Mouse (Mus musculus) CD4-positive, CD25-positive, alpha-beta regulatory T cell, adult 4 months (primary cell): ENCODE results near the gene Slc1a4. TPM values are rescaled to one million over a fixed set of nuclear protein-coding genes. Genes with fewer than 3 reads are reported as not detected.

Experiments used
- ATAC-seq: one replicate; pipeline ENCODE4 v1.8.0; 2017
- polyA plus RNA-seq, 2 experiments: library from polyadenylated mRNA; unstranded; fragments of 100-300 nt; shearing (Covaris generic); gene quantifications; one replicate each; pipeline ENCODE4 v1.2.1; 2017

Gene Slc1a4
- polyA plus RNA-seq, 2 experiments from 2014 or later = 0.13 to 0.70 TPM

- ATAC-seq = no peak
Observed at GRCm38 (mm10) chr11:20325073-20325694, 7.3 kb downstream of the Slc1a4 start.

- no peak for ATAC-seq
Observed at GRCm38 (mm10) chr11:20324006-20324405, 8.5 kb downstream of the Slc1a4 start.

GRCm38 (mm10) chr11:20322366-20322765 is 10.1 kb downstream of the Slc1a4 start:
- no peak for ATAC-seq

GRCm38 (mm10) chr11:20320661-20321060 is 11.9 kb downstream of the Slc1a4 start:
- ATAC-seq = no peak

- ATAC-seq = no peak
Observed at GRCm38 (mm10) chr11:20318659-20319454, 13.7 kb downstream of the Slc1a4 start.

- no peak for ATAC-seq
Observed at GRCm38 (mm10) chr11:20313576-20313975, 18.9 kb downstream of the Slc1a4 start.

GRCm38 (mm10) chr11:20309044-20309443 is 23.5 kb downstream of the Slc1a4 start:
- no peak for ATAC-seq

GRCm38 (mm10) chr11:20307409-20307808 is 25.1 kb downstream of the Slc1a4 start:
- ATAC-seq = no peak

GRCm38 (mm10) chr11:20305641-20306040 is 26.9 kb downstream of the Slc1a4 start:
- no peak for ATAC-seq

- no peak for ATAC-seq
Observed at GRCm38 (mm10) chr11:20304341-20304740, 28.2 kb downstream of the Slc1a4 start.

GRCm38 (mm10) chr11:20301332-20301731 is 31.2 kb downstream of the Slc1a4 start:
- ATAC-seq = peak; percentile 74

GRCm38 (mm10) chr11:20300850-20301249 is 31.7 kb downstream of the Slc1a4 start:
- no peak for ATAC-seq

- ATAC-seq = no peak
Observed at GRCm38 (mm10) chr11:20299900-20300299, 32.6 kb downstream of the Slc1a4 start.

- ATAC-seq = no peak
Observed at GRCm38 (mm10) chr11:20284463-20284862, 48.0 kb downstream of the Slc1a4 start.

GRCm38 (mm10) chr11:20282601-20283219 is 49.8 kb downstream of the Slc1a4 start:
- ATAC-seq = peak; percentile 92

- ATAC-seq = no peak
Observed at GRCm38 (mm10) chr11:20280982-20281381, 51.5 kb downstream of the Slc1a4 start.

GRCm38 (mm10) chr11:20278702-20279101 is 53.8 kb downstream of the Slc1a4 start:
- no peak for ATAC-seq

- ATAC-seq = no peak
Observed at GRCm38 (mm10) chr11:20277106-20277505, 55.4 kb downstream of the Slc1a4 start.

GRCm38 (mm10) chr11:20275974-20276373 is 56.5 kb downstream of the Slc1a4 start:
- no peak for ATAC-seq

GRCm38 (mm10) chr11:20269885-20270284 is 62.6 kb downstream of the Slc1a4 start:
- no peak for ATAC-seq

GRCm38 (mm10) chr11:20262628-20263380 is 69.7 kb downstream of the Slc1a4 start:
- peak; percentile 74 for ATAC-seq

GRCm38 (mm10) chr11:20254791-20255190 is 77.7 kb downstream of the Slc1a4 start:
- no peak for ATAC-seq

GRCm38 (mm10) chr11:20253088-20253487 is 79.4 kb downstream of the Slc1a4 start:
- no peak for ATAC-seq
